In genomic region chr10:83957118-83957759, GRCm38 (mm10) we compare ENCODE assay signal across 15 mouse cellular contexts.
A peak's percentile ranks its signal among the peaks of the same experiment; 100 is the strongest.
DNase-seq lines count a peak whose midpoint lies in the region; ATAC-seq and TF ChIP-seq lines count a peak whose summit lies in the region.
"Had no signal": no experiment of that assay in that cellular context is flagged by ENCODE, and none has a peak within 500 bp of the region (broad histone marks: within the 10 kb centered on the region; RNA-seq: fewer than 3 reads in every experiment).

No protein-coding gene starts in this region.

- 71% methylated on average over 18 of the region's 18 CpGs for WGBS in midbrain, postnatal 0 days
- 77% methylated on average over 18 of the region's 18 CpGs for WGBS in midbrain, embryonic 13.5 days
- WGBS in limb, embryonic 10.5 days: 41% methylated on average over 18 of the region's 18 CpGs

- peak; percentile 63 for DNase-seq in midbrain, postnatal 0 days (ENCODE audit: low spot score)
- peak; percentile 63 for DNase-seq in forelimb bud, embryonic 11.5 days (ENCODE audit: low read depth, low spot score)
- peak; percentile 46 for DNase-seq in limb, embryonic 10.5 days (ENCODE audit: low spot score)
- peak; percentile 21 for DNase-seq in retina, postnatal 1 day
- DNase-seq in spleen, adult 18-20 months: no peak
- DNase-seq in layer of hippocampus, postnatal 36 days: no peak
- no peak for DNase-seq in frontal cortex, adult 2 months (ENCODE audit: extremely low spot score in 1 of 2, low spot score in 1 of 2)
- DNase-seq: adrenal gland, postnatal 14 days; cerebellum, postnatal 10 days; kidney, postnatal 25 days had no signal

- H3K27ac ChIP-seq in midbrain, postnatal 0 days (ENCODE audit: low read depth, low read length): no peak overlapping the region
- no peak overlapping the region for H3K27ac ChIP-seq in midbrain, embryonic 13.5 days
- H3K27ac ChIP-seq in limb, embryonic 10.5 days: no peak overlapping the region
- H3K27ac ChIP-seq: intestine, embryonic 15.5 days; limb, embryonic 12.5 days had no signal

- no peaks in the 10 kb centered on the region for H3K36me3 ChIP-seq in midbrain, postnatal 0 days (ENCODE audit: insufficient read depth, low read length)
- H3K36me3 ChIP-seq in midbrain, embryonic 13.5 days: no peaks in the 10 kb centered on the region
- no peaks in the 10 kb centered on the region for H3K36me3 ChIP-seq in limb, embryonic 10.5 days
- H3K36me3 ChIP-seq: G1E; intestine, embryonic 15.5 days; limb, embryonic 12.5 days had no signal

- H3K9ac ChIP-seq in midbrain, postnatal 0 days (replicated peaks; ENCODE audit: low read length, poor library complexity, severe bottlenecking): no peak overlapping the region
- no peak overlapping the region for H3K9ac ChIP-seq in midbrain, embryonic 13.5 days (replicated peaks)
- H3K9ac ChIP-seq: intestine, embryonic 15.5 days; limb, embryonic 12.5 days had no signal

- H3K4me3 ChIP-seq in midbrain, postnatal 0 days (ENCODE audit: low read depth, low read length): no peak overlapping the region
- no peak overlapping the region for H3K4me3 ChIP-seq in midbrain, embryonic 13.5 days (replicated peaks)
- no peak overlapping the region for H3K4me3 ChIP-seq in limb, embryonic 10.5 days
- H3K4me3 ChIP-seq: intestine, embryonic 15.5 days; limb, embryonic 12.5 days had no signal

- no peak for TF ChIP-seq CTCF in midbrain, postnatal 0 days (IDR thresholded peaks at IDR 0.05)

- no peaks in the 10 kb centered on the region for H3K27me3 ChIP-seq in midbrain, postnatal 0 days (ENCODE audit: insufficient read depth, low read length)
- no peaks in the 10 kb centered on the region for H3K27me3 ChIP-seq in midbrain, embryonic 13.5 days
- no peaks in the 10 kb centered on the region for H3K27me3 ChIP-seq in limb, embryonic 10.5 days (ENCODE audit: low read depth, poor library complexity, severe bottlenecking)
- H3K27me3 ChIP-seq: intestine, embryonic 15.5 days had no signal

- H3K4me2 ChIP-seq in midbrain, postnatal 0 days (ENCODE audit: low read depth, low read length, poor library complexity, severe bottlenecking): no peak overlapping the region
- H3K4me2 ChIP-seq in midbrain, embryonic 13.5 days (replicated peaks): no peak overlapping the region
- H3K4me2 ChIP-seq: intestine, embryonic 15.5 days; limb, embryonic 12.5 days had no signal

- no peak for ATAC-seq in midbrain, postnatal 0 days (ENCODE audit: low FRiP score)
- ATAC-seq in midbrain, embryonic 13.5 days: no peak
- ATAC-seq: forebrain, embryonic 16.5 days; intestine, embryonic 15.5 days had no signal

- no peaks in the 10 kb centered on the region for H3K4me1 ChIP-seq in midbrain, postnatal 0 days (ENCODE audit: insufficient read depth, low read length)
- H3K4me1 ChIP-seq in midbrain, embryonic 13.5 days (replicated peaks): peaks cover 9% of the 10 kb centered on the region; the same call in 1 of the 2 replicates
- peaks cover 9% of the 10 kb centered on the region for H3K4me1 ChIP-seq in limb, embryonic 10.5 days
- H3K4me1 ChIP-seq: intestine, embryonic 15.5 days had no signal

- H3K9me3 ChIP-seq in midbrain, postnatal 0 days (ENCODE audit: low read length): no peaks in the 10 kb centered on the region
- no peaks in the 10 kb centered on the region for H3K9me3 ChIP-seq in midbrain, embryonic 13.5 days
- no peaks in the 10 kb centered on the region for H3K9me3 ChIP-seq in limb, embryonic 10.5 days (replicated peaks)
- H3K9me3 ChIP-seq: intestine, embryonic 15.5 days; limb, embryonic 12.5 days had no signal

Comparison
In these comparisons a context has a peak if more than half of its experiments do, and no peak if none do; other contexts are left out.
1. DNase-seq: peak in midbrain, postnatal 0 days (single experiment), forelimb bud, embryonic 11.5 days (single experiment), limb, embryonic 10.5 days (single experiment) and retina, postnatal 1 day (single experiment); none in spleen, adult 18-20 months (0 of 2), layer of hippocampus, postnatal 36 days (0 of 2) and frontal cortex, adult 2 months (0 of 2).